Mouse (Mus musculus) naive thymus-derived CD4-positive, alpha-beta T cell, adult 5 months (primary cell): ENCODE results near the gene AU040320. TPM values are rescaled to one million over a fixed set of nuclear protein-coding genes. Genes with fewer than 3 reads are reported as not detected.

Source experiments
- polyA plus RNA-seq: library from polyadenylated mRNA; unstranded; fragments of 100-300 nt; shearing (Covaris generic); gene quantifications from one replicate; pipeline ENCODE4 v1.2.1, GENCODE M21; 2017

AU040320 gene
- polyA plus RNA-seq = 35.8 TPM

GRCm38 (mm10) chr4:126753268-126754230 lies at the start of gene AU040320, which contains the start of gene Ncdn:
TSS of gene AU040320 (plus strand) at chr4:126753544.
TSS of gene Ncdn (minus strand) at chr4:126753438.

GRCm38 (mm10) chr4:126736001-126736414 lies 17.3 kb upstream of the AU040320 start, which contains the start of gene Tfap2e:
TSS of gene Tfap2e (minus strand) at chr4:126736240.

Other genes with a start within 250 kb of the AU040320 start
- not detected for gene Ago4, start 220.1 kb upstream of the AU040320 start, polyA plus RNA-seq
- 1.7 TPM for gene Clspn, start 196.6 kb upstream of the AU040320 start, polyA plus RNA-seq
- not detected for gene 5730409E04Rik, start 143.7 kb upstream of the AU040320 start, polyA plus RNA-seq
- gene Psmb2, start 75.9 kb upstream of the AU040320 start, polyA plus RNA-seq = 201 TPM
- not detected for gene Tfap2e, start 17.3 kb upstream of the AU040320 start, polyA plus RNA-seq
- 45.4 TPM for gene Ncdn, start 106 bp upstream of the AU040320 start, polyA plus RNA-seq
- gene Zmym4, start 214.6 kb downstream of the AU040320 start, polyA plus RNA-seq = 39.2 TPM